Mouse (Mus musculus): ENCODE data around the gene Cxadr.

GRCm38 (mm10) chr16:78277567-78277966 is 23.7 kb upstream of the Cxadr start:
- TF ChIP-seq ZMIZ1 (IDR thresholded peaks at IDR 0.05; ENCODE audit: low read depth, low read length) (no peak), CTCF (IDR thresholded peaks at IDR 0.05 in 2 of 3, conservative IDR thresholded peaks at IDR 0.05 in 1 of 3; ENCODE audit: control insufficient read depth in 1 of 3, insufficient read depth in 1 of 3, low read depth in 2 of 3, low read length in 3 of 3, poor library complexity in 1 of 3, severe bottlenecking in 1 of 3) (no peak), POLR2A (IDR thresholded peaks at IDR 0.05; ENCODE audit: control insufficient read depth in 1 of 2, insufficient read depth in 1 of 2, low read depth in 1 of 2, low read length in 2 of 2, poor library complexity in 1 of 2) (no peak), CHD2 (IDR thresholded peaks at IDR 0.05; ENCODE audit: low read length) (no peak), GATA1 (IDR thresholded peaks at IDR 0.05; ENCODE audit: low read depth, low read length) (no peak), ZC3H11A (IDR thresholded peaks at IDR 0.05; ENCODE audit: low read depth, low read length) (no peak), MAFK (IDR thresholded peaks at IDR 0.05; ENCODE audit: borderline replicate concordance, low read depth, low read length) (no peak), E2F4 (IDR thresholded peaks at IDR 0.05; ENCODE audit: borderline replicate concordance, low read depth, low read length) (no peak), NRF1 (IDR thresholded peaks at IDR 0.05; ENCODE audit: insufficient read depth, low read depth, low read length, poor library complexity, severe bottlenecking) (no peak), TAL1 (IDR thresholded peaks at IDR 0.05; ENCODE audit: low read length) (no peak), MAX (IDR thresholded peaks at IDR 0.05; ENCODE audit: low read length) (no peak), ETS1 (IDR thresholded peaks at IDR 0.05; ENCODE audit: low read depth, low read length) (no peak), ZNF384 (IDR thresholded peaks at IDR 0.05; ENCODE audit: low read depth, low read length) (no peak)
